Mouse (Mus musculus): ENCODE measurements around the gene C2cd5.
"Not testable (repeated sequence)": the region's sequence is repeated elsewhere in the genome, so short reads cannot be mapped to it uniquely, and the experiment has no call there.

The C2cd5 gene

GRCm38 (mm10) chr6:143099681-143100382, at the start of gene C2cd5:
Gene C2cd5 (minus strand): TSS chr6:143100141.
- peak; percentile 97 for DNase-seq (ENCODE audit: low spot score)

GRCm38 (mm10) chr6:143148868-143149267, 48.9 kb upstream of the C2cd5 start:
- no peak for DNase-seq (ENCODE audit: low spot score)

GRCm38 (mm10) chr6:143146756-143147155, 46.8 kb upstream of the C2cd5 start:
- peak; percentile 60 for DNase-seq (ENCODE audit: low spot score)

GRCm38 (mm10) chr6:143145051-143145450, 45.1 kb upstream of the C2cd5 start:
- DNase-seq (ENCODE audit: low spot score), result no peak

- no peak for DNase-seq (ENCODE audit: low spot score)
Measured at GRCm38 (mm10) chr6:143144556-143144955, 44.6 kb upstream of the C2cd5 start.

- DNase-seq (ENCODE audit: low spot score), result no peak
Measured at GRCm38 (mm10) chr6:143143775-143144273, 43.9 kb upstream of the C2cd5 start.

- no peak for DNase-seq (ENCODE audit: low spot score)
Measured at GRCm38 (mm10) chr6:143143321-143143720, 43.4 kb upstream of the C2cd5 start.

GRCm38 (mm10) chr6:143142861-143143260, 42.9 kb upstream of the C2cd5 start:
- no peak for DNase-seq (ENCODE audit: low spot score)

GRCm38 (mm10) chr6:143141624-143142592, 42.0 kb upstream of the C2cd5 start:
- not testable (repeated sequence) for DNase-seq (ENCODE audit: low spot score)

GRCm38 (mm10) chr6:143140884-143141283, 40.9 kb upstream of the C2cd5 start:
- DNase-seq (ENCODE audit: low spot score), result no peak

GRCm38 (mm10) chr6:143139417-143139816, 39.5 kb upstream of the C2cd5 start:
- no peak for DNase-seq (ENCODE audit: low spot score)

GRCm38 (mm10) chr6:143137341-143137740, 37.4 kb upstream of the C2cd5 start:
- DNase-seq (ENCODE audit: low spot score), result no peak

GRCm38 (mm10) chr6:143136688-143137087, 36.7 kb upstream of the C2cd5 start:
- no peak for DNase-seq (ENCODE audit: low spot score)

- DNase-seq (ENCODE audit: low spot score), result no peak
Measured at GRCm38 (mm10) chr6:143135097-143135496, 35.2 kb upstream of the C2cd5 start.

GRCm38 (mm10) chr6:143133150-143133549, 33.2 kb upstream of the C2cd5 start:
- DNase-seq (ENCODE audit: low spot score), result no peak

GRCm38 (mm10) chr6:143131895-143132652, 32.1 kb upstream of the C2cd5 start:
- no peak for DNase-seq (ENCODE audit: low spot score)

- DNase-seq (ENCODE audit: low spot score), result no peak
Measured at GRCm38 (mm10) chr6:143130411-143130810, 30.5 kb upstream of the C2cd5 start.

GRCm38 (mm10) chr6:143129952-143130351, 30.0 kb upstream of the C2cd5 start:
- no peak for DNase-seq (ENCODE audit: low spot score)

GRCm38 (mm10) chr6:143129466-143129865, 29.5 kb upstream of the C2cd5 start:
- DNase-seq (ENCODE audit: low spot score), result no peak

- DNase-seq (ENCODE audit: low spot score), result no peak
Measured at GRCm38 (mm10) chr6:143125721-143126120, 25.8 kb upstream of the C2cd5 start.

- no peak for DNase-seq (ENCODE audit: low spot score)
Measured at GRCm38 (mm10) chr6:143119325-143119724, 19.4 kb upstream of the C2cd5 start.

GRCm38 (mm10) chr6:143116779-143117178, 16.8 kb upstream of the C2cd5 start:
- DNase-seq (ENCODE audit: low spot score), result no peak
